Mouse (Mus musculus) brain, embryonic 14.5 days (tissue): Measurements from ENCODE around the gene Nxnl2.

ENCODE experiments used
- CTCF ChIP-seq: fragments of 200-500 bp; IDR thresholded peaks from 2 replicates; pipeline ENCODE4 v1.5.1; 2012; ENCODE audit warnings: inconsistent platforms, mild to moderate bottlenecking, moderate library complexity, borderline replicate concordance; ENCODE audit not compliant: insufficient read depth, insufficient read length; ENCODE audit errors: extremely low read depth
- POLR2A ChIP-seq: fragments of 200-500 bp; IDR thresholded peaks from 2 replicates; pipeline ENCODE4 v1.6.1; 2012; ENCODE audit warnings: mild to moderate bottlenecking, inconsistent platforms, borderline replicate concordance; ENCODE audit not compliant: poor library complexity, insufficient read depth, insufficient read length, severe bottlenecking; ENCODE audit errors: extremely low read depth

GRCm38 (mm10) chr13:51161672-51162071 is 9.2 kb upstream of the Nxnl2 start:
- TF ChIP-seq CTCF (no peak), POLR2A (no peak)
